9 mouse cellular contexts compared by ENCODE assay signal in genomic region chr1:191193657-191194424, GRCm38 (mm10). TPM values are rescaled to one million over a fixed set of nuclear protein-coding genes. Genes with fewer than 3 reads are reported as not detected.
DNase-seq lines count a peak whose midpoint lies in the region; TF ChIP-seq lines count a peak whose summit lies in the region.
"Had no signal": no experiment of that assay in that cellular context is flagged by ENCODE, and none has a peak within 500 bp of the region (broad histone marks: within the 10 kb centered on the region; RNA-seq: fewer than 3 reads in every experiment).

No protein-coding gene starts in this region.

- no peak overlapping the region for H3K27ac ChIP-seq in heart, adult 2 months
- H3K27ac ChIP-seq: liver, embryonic 15.5 days had no signal

- no peaks in the 10 kb centered on the region; the same call in 1 of the 2 replicates for H3K4me1 ChIP-seq in heart, adult 2 months (ENCODE audit: control insufficient read depth, insufficient read depth, low read length)

- intact Hi-C loops in heart, adult 2 months (cut with DNase I) = no loop called here
- intact Hi-C loops in heart, postnatal 36 days (cut with DNase I) = no loop called here

- no peak for TF ChIP-seq EP300 in heart, adult 2 months (IDR thresholded peaks at IDR 0.05; ENCODE audit: insufficient read depth, low read depth, low read length)

- H3K9ac ChIP-seq in heart, adult 2 months (ENCODE audit: low read depth, low read length) = no peak overlapping the region
- H3K9ac ChIP-seq: liver, embryonic 15.5 days had no signal

- peak; percentile 62 for TF ChIP-seq CTCF in heart, adult 2 months (IDR thresholded peaks at IDR 0.05)
- peak; percentile 35; the same call in 1 of the 2 replicates for TF ChIP-seq CTCF in brain, embryonic 14.5 days (IDR thresholded peaks at IDR 0.05; ENCODE audit: borderline replicate concordance, extremely low read depth, insufficient read depth, insufficient read length)

- H3K4me3 ChIP-seq in heart, adult 2 months = no peak overlapping the region
- H3K4me3 ChIP-seq: liver, embryonic 15.5 days had no signal

- DNase-seq in heart, adult 2 months = peak in 1 of 2 experiments; percentile 62
- DNase-seq in heart, postnatal 36 days = no peak
- peak; percentile 85 for DNase-seq in CD4-positive, CD25-positive, alpha-beta regulatory T cell, adult 2 months (ENCODE audit: low read depth, low spot score)
- DNase-seq in brain, embryonic 14.5 days (ENCODE audit: low read depth) = no peak
- peak; percentile 43 to 72 for DNase-seq in kidney, postnatal 25 days
- DNase-seq in splenic B cell, adult 2 months (ENCODE audit: low read depth, low spot score) = peak; percentile 93
- DNase-seq in frontal cortex, postnatal 10 days (ENCODE audit: low spot score in 2 of 2) = no peak
- no peak for DNase-seq in cerebellum, postnatal 4 days (ENCODE audit: low spot score in 2 of 2)

- no peaks in the 10 kb centered on the region for H3K36me3 ChIP-seq in heart, adult 2 months (ENCODE audit: control insufficient read depth, insufficient read depth, low read length)
- no peaks in the 10 kb centered on the region for H3K36me3 ChIP-seq in splenic B cell, adult 2 months (ENCODE audit: control insufficient read depth, insufficient read depth, low read length, poor library complexity, severe bottlenecking)
- H3K36me3 ChIP-seq: liver, embryonic 15.5 days had no signal

- H3K79me2 ChIP-seq in heart, adult 2 months (replicated peaks; ENCODE audit: control insufficient read depth, insufficient read depth, low read length) = no peaks in the 10 kb centered on the region

- no peak for TF ChIP-seq POLR2A in heart, adult 2 months (IDR thresholded peaks at IDR 0.05; ENCODE audit: insufficient read depth, low read depth, low read length)
- no peak for TF ChIP-seq POLR2A in brain, embryonic 14.5 days (IDR thresholded peaks at IDR 0.05; ENCODE audit: borderline replicate concordance, extremely low read depth, insufficient read depth, insufficient read length, poor library complexity, severe bottlenecking)

- 27% methylated on average over 14 of the region's 14 CpGs for WGBS in heart, adult 2 months

- no peaks in the 10 kb centered on the region for H3K27me3 ChIP-seq in heart, adult 2 months (ENCODE audit: control insufficient read depth, insufficient read depth, low read length)
- no peaks in the 10 kb centered on the region for H3K27me3 ChIP-seq in splenic B cell, adult 2 months (ENCODE audit: control insufficient read depth, insufficient read depth, low read length, poor library complexity, severe bottlenecking)

RNA-seq across cellular contexts. Expression of gene Atf3, which starts 24.0 kb away (rescaled TPM):
- 10 to 100 TPM; 11.0 to 11.5 TPM for total RNA-seq in heart, adult 2 months (2021)
- 3.6 and 7.1 TPM in 2 replicates for polyA plus RNA-seq in heart, adult 2 months (2012; rRNA removed)
- total RNA-seq in heart, postnatal 36 days (2021) = 10 to 100 TPM in 1 of 2 experiments, 1 to 10 TPM in 1; 5.0 to 17.9 TPM
- 1.0 and 1.5 TPM in 2 replicates for polyA plus RNA-seq in brain, embryonic 14.5 days (2012; rRNA removed)

RNA-seq across cellular contexts. Expression of gene Fam71a, which starts 29.2 kb away (rescaled TPM):
- total RNA-seq in heart, adult 2 months (2021) = not detected
- not detected in 2 replicates for polyA plus RNA-seq in heart, adult 2 months (2012; rRNA removed)
- not detected for total RNA-seq in heart, postnatal 36 days (2021)
- not detected in 2 replicates for polyA plus RNA-seq in brain, embryonic 14.5 days (2012; rRNA removed)
- polyA plus RNA-seq: liver, embryonic 15.5 days had no signal

Comparison
In these comparisons a context has a peak if more than half of its experiments do, and no peak if none do; other contexts are left out.
1. DNase-seq: peak in CD4-positive, CD25-positive, alpha-beta regulatory T cell, adult 2 months (single experiment), kidney, postnatal 25 days (2 of 2) and splenic B cell, adult 2 months (single experiment); none in heart, postnatal 36 days (0 of 2), brain, embryonic 14.5 days (single experiment), frontal cortex, postnatal 10 days (0 of 2) and cerebellum, postnatal 4 days (0 of 2).